Mouse (Mus musculus) inflammation-experienced regulatory T-cells (primary cell): ENCODE measurements around the gene Nlk. TPM values are rescaled to one million over a fixed set of nuclear protein-coding genes. Genes with fewer than 3 reads are reported as not detected.

ENCODE experiments used
- polyA plus RNA-seq, 2 experiments: library from polyadenylated mRNA; unstranded; fragments of 100-300 nt; shearing (Covaris generic); gene quantifications; one replicate each; pipeline ENCODE4 v1.2.1; 2017

Nlk gene
- polyA plus RNA-seq, result 10 to 100 TPM; 10.0 to 11.1 TPM

DNA sequence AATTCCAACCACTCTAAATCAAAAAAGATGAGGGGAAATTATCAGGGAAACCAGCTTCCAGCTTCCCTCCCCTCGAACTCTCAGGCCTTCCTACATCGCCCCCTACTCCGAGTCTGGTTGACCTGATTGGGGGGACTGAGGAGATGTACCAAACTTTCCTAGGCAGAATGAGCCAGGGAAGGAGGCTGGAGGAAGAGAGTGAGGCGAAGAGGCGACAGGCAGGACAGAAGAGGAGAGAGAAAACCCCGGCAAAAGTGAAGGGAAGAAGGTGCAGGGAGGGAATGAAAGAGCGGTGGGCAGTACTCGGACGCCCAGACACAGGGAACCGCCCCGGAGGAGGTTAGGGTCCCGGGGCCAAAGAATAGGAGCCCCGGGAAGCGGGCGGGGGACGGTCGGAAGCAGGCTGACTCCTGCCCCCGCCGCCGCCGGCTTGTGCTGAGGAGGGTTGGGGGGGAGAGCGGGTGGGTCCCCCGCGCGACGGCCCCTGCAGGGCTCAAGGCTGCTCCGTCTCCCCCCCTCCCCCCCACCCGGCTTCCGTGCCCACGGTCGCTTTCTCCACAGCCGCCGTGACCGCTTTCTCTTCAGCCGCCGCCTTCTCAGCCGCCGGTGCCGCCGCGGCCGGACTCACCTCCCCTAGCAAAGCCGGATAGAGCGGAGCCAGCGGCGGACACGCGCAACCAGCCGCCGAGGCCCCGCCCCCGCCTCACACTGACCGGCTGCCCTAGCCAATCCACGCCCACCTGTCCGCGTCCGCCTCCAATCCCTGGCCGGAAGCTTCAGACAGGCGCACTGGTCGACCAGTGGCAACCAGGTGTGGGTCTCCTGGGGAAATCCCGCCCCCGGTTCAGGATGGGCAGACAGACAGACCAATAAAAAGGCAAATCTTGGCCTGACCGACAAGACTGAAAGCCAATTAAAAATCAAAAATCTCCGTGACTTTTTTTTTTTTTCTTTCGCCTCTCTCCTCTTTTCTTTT, at the start of gene Nlk:
Gene Nlk (minus strand): TSS at position 597 of the 976 bp plus-strand sequence.

GRCm38 (mm10) chr11:78550168-78551058, 146.8 kb downstream of the Nlk start, which contains the start of gene Tmem97:
TSS of gene Tmem97 (minus strand) at chr11:78550777.

GRCm38 (mm10) chr11:78536080-78536689, 161.0 kb downstream of the Nlk start, which contains the start of the genes Tnfaip1 and Ift20:
TSS of gene Tnfaip1 (minus strand) at chr11:78536332.
TSS of gene Ift20 (plus strand) at chr11:78536361.

Other genes with a start within 250 kb of the Nlk start
- gene Slc46a1, start 231.7 kb downstream of the Nlk start, polyA plus RNA-seq, result 1 to 10 TPM; 2.6 to 3.1 TPM
- gene Sarm1, start 199.6 kb downstream of the Nlk start, polyA plus RNA-seq, result 1 to 10 TPM; 3.5 to 8.3 TPM
- 1 to 10 TPM in 1 of 2 experiments, not detected in 1; 7.0 TPM for gene Vtn, start 198.3 kb downstream of the Nlk start, polyA plus RNA-seq
- under 1 TPM in 1 of 2 experiments, not detected in 1; 0.28 TPM for gene Sebox, start 193.9 kb downstream of the Nlk start, polyA plus RNA-seq
- gene Tmem199, start 185.2 kb downstream of the Nlk start, polyA plus RNA-seq, result 10 to 100 TPM; 25.5 to 38.7 TPM
- gene Poldip2, start 185.2 kb downstream of the Nlk start, polyA plus RNA-seq, result 10 to 100 TPM; 38.5 to 41.9 TPM
- gene Tnfaip1, start 161.0 kb downstream of the Nlk start, polyA plus RNA-seq, result 10 to 100 TPM; 14.9 to 16.2 TPM
- gene Ift20, start 161.0 kb downstream of the Nlk start, polyA plus RNA-seq, result 100 to 1,000 TPM in 1 of 2 experiments, 10 to 100 TPM in 1; 74.9 to 107 TPM
- 10 to 100 TPM in 1 of 2 experiments, 1 to 10 TPM in 1; 9.5 to 14.8 TPM for gene Tmem97, start 146.6 kb downstream of the Nlk start, polyA plus RNA-seq
- gene Ccnq, start 54.4 kb upstream of the Nlk start, polyA plus RNA-seq, result 10 to 100 TPM; 42.4 to 48.2 TPM
- 10 to 100 TPM; 15.1 to 21.4 TPM for gene Lyrm9, start 129.2 kb upstream of the Nlk start, polyA plus RNA-seq
- gene Nos2, start 223.4 kb upstream of the Nlk start, polyA plus RNA-seq, result 1 to 10 TPM in 1 of 2 experiments, under 1 TPM in 1; 0.17 to 1.6 TPM